Mouse (Mus musculus) myocyte (in vitro differentiated cells): ENCODE data around the gene Hist2h3c2. TPM values are rescaled to one million over a fixed set of nuclear protein-coding genes. Genes with fewer than 3 reads are reported as not detected.
"Not testable (repeated sequence)": the region's sequence is repeated elsewhere in the genome, so short reads cannot be mapped to it uniquely, and the experiment has no call there.

Experiments
- H3K27me3 ChIP-seq: one replicate; pipeline ENCODE4 v1.6.1; 2011; ENCODE audit not compliant: control insufficient read depth, insufficient read depth, insufficient read length
- H3K36me3 ChIP-seq: one replicate; pipeline ENCODE4 v1.6.1; 2011; ENCODE audit not compliant: control insufficient read depth, insufficient read depth
- H3K4me2 ChIP-seq: one replicate; pipeline ENCODE4 v1.6.1; 2011; ENCODE audit warnings: low read depth, control low read depth
- H3K4me3 ChIP-seq: one replicate; pipeline ENCODE4 v1.5.1; 2011; ENCODE audit warnings: mild to moderate bottlenecking, control low read depth, moderate library complexity
- H3K79me2 ChIP-seq: one replicate; pipeline ENCODE4 v1.6.1; 2011; ENCODE audit not compliant: control insufficient read depth, insufficient read depth
- H3ac ChIP-seq: one replicate; pipeline ENCODE4 v1.6.1; 2011; ENCODE audit not compliant: control insufficient read depth, insufficient read length
- CEBPB ChIP-seq: IDR thresholded peaks from 2 replicates; pipeline ENCODE4 v1.6.1; 2011; ENCODE audit warnings: mild to moderate bottlenecking, moderate library complexity; ENCODE audit not compliant: poor library complexity, insufficient read depth, severe bottlenecking
- E2F4 ChIP-seq: IDR thresholded peaks from one replicate; pipeline ENCODE4 v1.6.1; 2011; ENCODE audit warnings: mild to moderate bottlenecking, control low read depth, moderate library complexity; ENCODE audit not compliant: insufficient read depth
- MAX ChIP-seq: IDR thresholded peaks from one replicate; pipeline ENCODE4 v1.6.1; 2011; ENCODE audit warnings: low read depth, mild to moderate bottlenecking, control low read depth
- MYOD1 ChIP-seq, 3 experiments: IDR thresholded peaks; one replicate each; pipeline ENCODE4 v1.6.1; 2011; ENCODE audit warnings: control low read depth in 2 of 3, low read depth in 2 of 3, mild to moderate bottlenecking in 2 of 3, moderate library complexity in 1 of 3; ENCODE audit not compliant: insufficient read length in 2 of 3, control insufficient read depth in 1 of 3
- MYOG ChIP-seq, 3 experiments: IDR thresholded peaks; one replicate each; pipeline ENCODE4 v1.6.1; 2011; ENCODE audit warnings: control low read depth in 2 of 3, low read depth in 2 of 3, mild to moderate bottlenecking in 2 of 3; ENCODE audit not compliant: insufficient read length in 2 of 3, control insufficient read depth in 1 of 3, insufficient read depth in 1 of 3
- POLR2A ChIP-seq: IDR thresholded peaks from one replicate; pipeline ENCODE4 v1.6.1; 2011; ENCODE audit warnings: low read depth, mild to moderate bottlenecking, control low read depth, moderate library complexity; ENCODE audit not compliant: insufficient read length
- POLR2AphosphoS2 ChIP-seq: IDR thresholded peaks from one replicate; pipeline ENCODE4 v1.6.1; 2011; ENCODE audit warnings: low read depth, control low read depth; ENCODE audit not compliant: insufficient read length
- REST ChIP-seq: IDR thresholded peaks from one replicate; pipeline ENCODE4 v1.6.1; 2011; ENCODE audit warnings: mild to moderate bottlenecking, control low read depth, moderate library complexity; ENCODE audit not compliant: insufficient read depth, insufficient read length
- SRF ChIP-seq: IDR thresholded peaks from one replicate; pipeline ENCODE4 v1.6.1; 2011; ENCODE audit warnings: low read depth; ENCODE audit not compliant: control insufficient read depth, insufficient read length
- TCF12 ChIP-seq: IDR thresholded peaks from one replicate; pipeline ENCODE4 v1.6.1; 2011; ENCODE audit warnings: mild to moderate bottlenecking, control low read depth; ENCODE audit not compliant: poor library complexity, insufficient read depth, severe bottlenecking
- TCF3 ChIP-seq: IDR thresholded peaks from one replicate; pipeline ENCODE4 v1.6.1; 2011; ENCODE audit warnings: low read depth, control low read depth; ENCODE audit not compliant: insufficient read length
- USF1 ChIP-seq: IDR thresholded peaks from one replicate; pipeline ENCODE4 v1.6.1; 2011; ENCODE audit warnings: low read depth, mild to moderate bottlenecking, control low read depth, moderate library complexity
- polyA plus RNA-seq: library from polyadenylated mRNA; unstranded; fragments of >200 nt; fragmentation: generic; extraction: Trizol; gene quantifications from one replicate; pipeline ENCODE4 v1.2.1, GENCODE M21; 2012; ENCODE audit warnings: missing spikeins

The Hist2h3c2 gene
- polyA plus RNA-seq, 1 experiment: 22.7 TPM

DNA sequence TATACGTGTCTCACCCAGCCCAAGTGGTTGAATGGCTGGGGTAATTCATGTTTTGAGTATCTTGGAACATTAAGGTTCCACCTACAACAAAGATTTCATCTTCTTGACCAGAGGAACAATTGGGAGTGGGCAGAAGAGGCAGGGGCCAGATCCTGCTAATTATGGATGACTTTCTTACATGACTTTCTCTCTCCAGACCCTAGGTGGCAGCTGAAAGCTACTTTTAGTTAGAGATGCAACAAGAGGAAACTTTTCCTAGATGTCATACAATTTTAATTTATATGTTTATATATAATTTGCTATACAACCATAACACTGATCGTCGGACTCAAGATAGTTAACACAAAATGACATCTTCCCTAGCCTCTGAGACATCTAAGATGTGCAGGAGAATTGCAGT lies 31.1 kb downstream of the Hist2h3c2 start:
- TF ChIP-seq MYOG (IDR thresholded peaks at IDR 0.05; ENCODE audit: control insufficient read depth in 1 of 3, insufficient read depth in 1 of 3, insufficient read length in 2 of 3, low read depth in 2 of 3) (no peak), REST (no peak), CEBPB (no peak), MYOD1 (IDR thresholded peaks at IDR 0.05; ENCODE audit: control insufficient read depth in 1 of 3, insufficient read length in 2 of 3, low read depth in 2 of 3) (no peak), SRF (no peak), USF1 (no peak), POLR2AphosphoS2 (no peak), TCF3 (no peak), MAX (no peak), POLR2A (no peak), E2F4 (no peak), TCF12 (no peak)
- H3K36me3 ChIP-seq: no peaks in the 10 kb centered on the region
- H3K4me3 ChIP-seq: no peak overlapping the region
- no peaks in the 10 kb centered on the region for H3K27me3 ChIP-seq
- H3K4me2 ChIP-seq: no peak overlapping the region
- H3ac ChIP-seq: no peak overlapping the region
- no peaks in the 10 kb centered on the region for H3K79me2 ChIP-seq

DNA sequence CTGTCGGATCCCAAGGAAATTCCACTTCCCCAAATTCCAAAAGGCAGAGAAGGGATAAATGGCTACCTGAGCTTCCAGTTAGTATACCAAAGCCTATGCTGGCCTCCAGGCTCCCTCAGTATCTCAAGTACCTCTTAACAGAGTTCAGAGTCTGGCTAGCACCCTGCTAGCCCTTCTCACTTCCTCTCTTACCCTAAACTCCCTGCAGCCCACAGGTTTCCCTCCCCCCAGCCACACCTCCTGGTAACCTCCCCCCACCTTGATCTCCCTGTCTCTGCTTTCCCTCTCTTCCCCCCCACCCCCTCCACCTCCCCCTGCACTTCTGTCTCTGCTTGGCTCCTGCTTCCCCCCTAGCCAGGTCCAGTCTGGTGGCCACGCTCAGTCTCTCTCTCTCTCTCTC lies 39.2 kb downstream of the Hist2h3c2 start:
- TF ChIP-seq MAX (no peak), E2F4 (no peak), POLR2AphosphoS2 (no peak), MYOD1 (IDR thresholded peaks at IDR 0.05; ENCODE audit: control insufficient read depth in 1 of 3, insufficient read length in 2 of 3, low read depth in 2 of 3) (no peak), REST (no peak), POLR2A (no peak), MYOG (IDR thresholded peaks at IDR 0.05; ENCODE audit: control insufficient read depth in 1 of 3, insufficient read depth in 1 of 3, insufficient read length in 2 of 3, low read depth in 2 of 3) (no peak), TCF12 (no peak), CEBPB (no peak), SRF (no peak), USF1 (no peak), TCF3 (no peak)
- H3K27me3 ChIP-seq: no peaks in the 10 kb centered on the region
- no peak overlapping the region for H3ac ChIP-seq

DNA sequence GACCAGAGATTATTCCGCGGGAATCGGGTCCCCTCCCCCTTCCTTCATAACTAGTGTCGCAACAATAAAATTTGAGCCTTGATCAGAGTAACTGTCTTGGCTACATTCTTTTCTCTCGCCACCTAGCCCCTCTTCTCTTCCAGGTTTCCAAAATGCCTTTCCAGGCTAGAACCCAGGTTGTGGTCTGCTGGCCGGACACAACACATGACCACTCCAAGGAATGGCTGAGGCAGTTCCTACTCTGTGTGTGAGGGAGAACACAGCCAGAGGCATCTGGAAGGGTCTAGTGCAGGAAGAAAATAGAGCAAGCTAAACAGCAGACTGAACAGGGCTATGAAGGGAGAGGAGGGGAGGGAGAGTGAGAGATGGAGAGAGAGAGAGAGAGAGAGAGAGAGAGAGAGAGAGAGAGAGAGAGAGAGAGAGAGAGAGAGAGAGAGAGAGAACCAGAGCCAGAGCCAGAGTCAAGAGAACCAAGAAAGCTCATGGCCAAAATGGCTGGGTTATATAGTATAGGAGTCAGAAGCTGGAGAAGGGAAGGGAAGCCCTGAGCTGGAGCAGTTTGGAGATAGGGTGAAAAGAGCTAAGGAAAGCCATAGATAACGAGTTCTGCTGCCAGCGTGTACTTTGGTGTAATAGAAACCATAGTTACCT lies 40.2 kb downstream of the Hist2h3c2 start:
- H3K4me2 ChIP-seq, H3K36me3 ChIP-seq, H3K27me3 ChIP-seq, H3ac ChIP-seq, H3K4me3 ChIP-seq, H3K79me2 ChIP-seq: not testable (repeated sequence)

More for the DNA sequence above, 39.2 kb downstream of the Hist2h3c2 start:
- H3K36me3 ChIP-seq: no peaks in the 10 kb centered on the region
- H3K4me3 ChIP-seq: no peak overlapping the region
- H3K4me2 ChIP-seq: no peak overlapping the region
- H3K79me2 ChIP-seq: no peaks in the 10 kb centered on the region

DNA sequence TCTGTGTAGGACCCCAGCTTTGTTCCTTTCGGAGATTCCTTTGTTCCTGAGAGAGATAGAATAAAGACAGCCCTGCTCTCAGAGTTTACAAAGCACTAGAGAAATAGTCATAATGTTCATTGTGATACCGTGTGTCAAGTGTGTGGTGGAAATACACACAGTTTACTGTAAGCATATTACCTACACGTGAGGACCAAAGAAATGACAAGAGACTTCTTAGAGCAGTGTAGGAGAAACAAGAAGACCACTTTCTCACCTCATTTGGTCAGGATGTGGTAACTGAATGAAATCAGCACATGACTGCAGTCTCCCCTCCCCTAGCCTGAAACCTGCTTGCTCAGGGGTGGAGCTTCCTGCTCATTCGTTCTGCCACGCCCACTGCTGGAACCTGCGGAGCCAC lies 40.7 kb downstream of the Hist2h3c2 start:
- TF ChIP-seq REST (no peak), USF1 (no peak), MYOG (IDR thresholded peaks at IDR 0.05; ENCODE audit: control insufficient read depth in 1 of 3, insufficient read depth in 1 of 3, insufficient read length in 2 of 3, low read depth in 2 of 3) (no peak), POLR2A (no peak), MYOD1 (IDR thresholded peaks at IDR 0.05; ENCODE audit: control insufficient read depth in 1 of 3, insufficient read length in 2 of 3, low read depth in 2 of 3) (no peak), POLR2AphosphoS2 (no peak), TCF3 (no peak), SRF (no peak)
- H3K4me3 ChIP-seq: no peak overlapping the region
- peak overlapping the region; percentile 86 for H3K4me2 ChIP-seq
- no peaks in the 10 kb centered on the region for H3K27me3 ChIP-seq
- H3K79me2 ChIP-seq: no peaks in the 10 kb centered on the region
- H3K36me3 ChIP-seq: no peaks in the 10 kb centered on the region
- no peak overlapping the region for H3ac ChIP-seq

DNA sequence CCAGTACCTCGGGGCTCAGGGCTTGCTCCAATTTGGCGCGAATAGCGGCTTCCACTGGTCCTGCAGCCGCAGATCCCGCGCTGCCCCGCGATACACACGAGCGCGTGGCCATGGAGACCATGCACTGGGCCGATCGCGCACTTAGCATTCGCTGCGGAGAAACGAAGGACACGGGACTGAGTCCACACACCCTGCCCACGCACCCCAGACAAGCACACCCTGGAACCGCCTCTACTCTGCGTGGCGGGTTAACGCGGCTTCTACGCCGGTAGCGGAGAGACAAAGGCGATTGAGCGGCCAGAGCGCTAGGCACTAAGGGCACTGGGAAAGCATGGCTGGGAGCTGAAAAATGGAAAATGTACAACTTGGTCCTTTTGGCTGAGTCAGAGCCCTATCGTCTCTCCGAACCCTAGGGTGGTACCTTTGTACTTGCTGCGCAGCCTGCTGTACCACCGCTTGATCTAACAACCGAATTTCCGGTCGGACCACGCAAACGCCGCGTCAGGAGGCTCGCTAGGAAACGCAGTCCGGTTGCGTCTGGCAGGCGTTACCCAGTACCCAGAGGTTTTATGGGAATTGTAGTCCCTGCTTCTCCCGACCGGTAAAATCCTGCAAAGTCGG lies 41.7 kb downstream of the Hist2h3c2 start:
- peak overlapping the region; percentile 26 for H3ac ChIP-seq
- no peaks in the 10 kb centered on the region for H3K79me2 ChIP-seq
- no peak for TF ChIP-seq TCF3
- TF ChIP-seq E2F4: no peak
- TF ChIP-seq MAX: no peak
- TF ChIP-seq REST: no peak
- TF ChIP-seq MYOG (IDR thresholded peaks at IDR 0.05; ENCODE audit: control insufficient read depth in 1 of 3, insufficient read depth in 1 of 3, insufficient read length in 2 of 3, low read depth in 2 of 3): no peak
- peak; percentile 26 for TF ChIP-seq SRF
- TF ChIP-seq USF1: no peak
- no peak for TF ChIP-seq CEBPB
- peak; percentile 87 for TF ChIP-seq POLR2AphosphoS2
- no peak for TF ChIP-seq MYOD1 (IDR thresholded peaks at IDR 0.05; ENCODE audit: control insufficient read depth in 1 of 3, insufficient read length in 2 of 3, low read depth in 2 of 3)
- TF ChIP-seq TCF12: no peak
- peak; percentile 86 for TF ChIP-seq POLR2A
- H3K4me2 ChIP-seq: peak overlapping the region; percentile 86
- peak overlapping the region; percentile 48 for H3K4me3 ChIP-seq
- no peaks in the 10 kb centered on the region for H3K27me3 ChIP-seq
- H3K36me3 ChIP-seq: no peaks in the 10 kb centered on the region
